Mouse (Mus musculus) left cerebral cortex, adult 8-10 months (tissue): ENCODE data around the gene Acer2. TPM values are rescaled to one million over a fixed set of nuclear protein-coding genes. Genes with fewer than 3 reads are reported as not detected.
A peak's percentile ranks its signal among the peaks of the same experiment; 100 is the strongest.
"Not testable (repeated sequence)": the region's sequence is repeated elsewhere in the genome, so short reads cannot be mapped to it uniquely, and the experiment has no call there.

Source experiments
- DNase-seq, 2 experiments: peaks; one replicate each; pipeline ENCODE4 v3.0.0; 2022; ENCODE audit warnings: low spot score in 2 of 2
- total RNA-seq, 4 experiments: library from RNA; stranded (reverse); gene quantifications; 2 replicates each; pipeline ENCODE4 v1.2.4; 2022

Acer2 gene
- 10 to 100 TPM in 2 of 4 experiments, 1 to 10 TPM in 2; 6.5 to 11.5 (median 9.3) TPM for total RNA-seq

DNA sequence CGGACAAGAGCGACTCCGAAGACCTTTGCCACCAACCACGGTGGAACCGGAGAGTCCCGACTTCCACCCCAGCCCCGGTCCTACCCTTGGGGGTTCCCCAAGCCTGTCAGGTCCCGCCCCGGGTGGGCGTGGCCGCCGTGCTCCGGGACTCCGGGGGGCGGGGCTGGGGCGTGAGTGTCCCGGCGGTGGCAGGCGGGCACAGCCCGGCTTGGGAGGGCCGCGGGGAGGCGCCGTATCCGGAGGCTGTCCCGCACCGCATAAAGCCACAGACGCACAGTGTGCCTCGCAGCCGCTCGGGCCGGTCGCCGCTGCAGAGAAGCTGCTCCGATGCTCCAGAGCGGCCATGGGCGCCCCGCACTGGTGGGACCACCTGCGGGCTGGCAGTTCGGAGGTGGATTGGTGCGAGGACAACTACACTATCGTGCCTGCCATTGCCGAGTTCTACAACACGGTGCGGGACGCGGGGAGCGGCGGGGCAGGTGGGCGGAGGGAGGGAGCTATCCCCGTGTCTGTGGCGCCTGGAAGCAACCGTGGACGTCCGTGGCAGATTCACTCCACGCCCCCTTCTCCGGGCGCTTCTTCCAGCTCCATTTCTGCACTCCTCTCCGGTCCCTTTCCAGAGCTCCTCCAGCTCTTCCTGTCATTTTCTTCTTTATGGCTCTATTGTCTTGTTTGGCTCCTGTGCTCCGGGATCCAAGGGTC lies at the start of gene Acer2:
TSS of gene Acer2 (plus strand) at position 251 of the 702 bp plus-strand sequence.
- peak; percentile 67 to 79 for DNase-seq

DNA sequence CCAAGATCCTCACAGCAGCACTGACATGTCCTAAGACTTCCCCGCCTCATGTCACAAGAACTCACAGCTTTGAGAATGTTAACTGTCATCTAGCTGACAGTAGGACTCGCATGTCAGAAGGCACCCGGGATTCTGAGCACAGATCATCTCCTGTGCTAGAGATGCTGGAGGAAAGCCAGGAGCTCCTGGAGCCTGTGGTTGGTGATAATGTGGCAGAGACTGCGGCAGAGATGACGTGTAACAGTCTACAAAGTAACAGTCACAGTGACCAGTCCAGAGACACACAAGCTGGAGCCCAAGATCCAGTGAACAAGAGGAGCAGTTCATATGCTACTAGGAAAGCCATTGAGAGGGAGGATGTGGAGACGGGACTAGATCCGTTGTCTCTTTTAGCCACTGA lies 49.1 kb upstream of the Acer2 start:
- no peak for DNase-seq

DNA sequence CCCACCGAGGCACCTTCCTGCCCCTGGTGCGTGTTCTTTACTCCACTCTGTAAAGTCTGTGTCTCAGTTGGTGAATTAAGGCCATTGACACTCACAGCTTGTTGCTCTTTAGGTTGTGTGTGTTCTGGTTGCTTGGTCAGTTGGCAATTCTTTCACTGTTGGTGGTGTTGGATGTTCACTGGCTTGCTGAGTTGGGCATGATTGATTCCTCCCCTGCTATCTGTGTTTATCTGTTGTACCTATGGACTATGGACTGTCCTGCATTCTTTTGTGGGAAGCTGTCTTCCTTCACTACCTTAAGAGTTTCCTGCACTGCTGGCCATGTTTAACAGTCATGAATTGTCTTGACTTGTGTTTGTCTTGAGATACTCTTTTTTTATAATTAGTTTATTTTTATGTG lies 42.3 kb upstream of the Acer2 start:
- no peak for DNase-seq

DNA sequence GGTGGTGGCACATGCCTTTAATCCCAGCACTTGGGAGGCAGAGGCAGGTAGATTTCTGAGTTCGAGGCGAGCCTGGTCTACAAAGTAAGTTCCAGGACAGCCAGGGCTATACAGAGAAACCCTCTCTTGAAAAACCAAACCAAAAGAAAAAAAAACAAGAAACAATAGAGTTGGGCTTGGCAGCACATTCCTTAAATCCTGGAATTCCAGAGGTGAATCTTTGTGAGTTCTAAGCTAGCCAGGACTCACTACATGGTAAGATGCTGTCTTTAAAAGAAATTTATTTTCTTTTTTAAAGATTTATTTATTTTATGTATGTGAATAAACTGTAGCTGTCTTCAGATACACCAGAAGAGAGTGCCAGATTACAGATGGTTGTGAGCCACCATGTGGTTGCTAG lies 33.1 kb upstream of the Acer2 start:
- not testable (repeated sequence) for DNase-seq

DNA sequence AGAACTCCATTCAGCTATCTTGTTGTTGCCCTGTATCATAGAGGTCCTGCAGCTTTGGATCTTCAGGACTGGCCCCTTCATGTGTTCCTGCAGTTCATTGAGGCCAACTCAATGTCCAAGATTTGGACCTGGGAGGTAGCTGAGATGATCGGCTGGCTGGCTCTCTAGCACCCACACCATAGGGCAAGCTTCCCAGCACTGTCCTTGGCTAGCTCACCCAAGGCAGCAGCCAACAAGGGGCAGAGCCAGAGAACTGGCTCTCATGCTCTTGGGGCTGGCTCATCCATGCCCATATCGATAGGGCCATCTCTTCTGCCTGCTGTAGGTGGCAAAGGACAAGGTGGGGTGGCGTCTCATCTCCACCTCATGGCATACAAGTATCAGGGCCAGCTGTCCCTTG lies 28.8 kb upstream of the Acer2 start:
- DNase-seq: no peak

DNA sequence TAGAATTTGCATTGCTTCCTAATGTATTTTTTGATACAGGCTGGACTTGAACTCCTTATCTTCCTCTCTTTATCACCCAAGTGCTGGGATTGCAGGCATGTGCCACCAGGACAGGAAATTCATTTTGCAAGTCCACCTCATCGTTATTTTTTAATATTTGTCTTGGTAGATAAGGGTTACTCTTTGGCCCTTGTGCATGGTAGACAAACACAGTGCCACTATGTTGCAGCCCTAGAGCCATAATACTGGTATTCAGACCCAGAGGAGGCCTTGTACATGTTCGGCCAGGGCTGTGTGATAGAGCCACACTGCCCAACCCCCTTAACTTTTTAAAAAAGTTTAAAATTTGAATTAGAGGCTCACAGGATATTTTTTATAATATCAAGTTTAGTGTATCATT lies 26.9 kb upstream of the Acer2 start:
- DNase-seq: no peak

DNA sequence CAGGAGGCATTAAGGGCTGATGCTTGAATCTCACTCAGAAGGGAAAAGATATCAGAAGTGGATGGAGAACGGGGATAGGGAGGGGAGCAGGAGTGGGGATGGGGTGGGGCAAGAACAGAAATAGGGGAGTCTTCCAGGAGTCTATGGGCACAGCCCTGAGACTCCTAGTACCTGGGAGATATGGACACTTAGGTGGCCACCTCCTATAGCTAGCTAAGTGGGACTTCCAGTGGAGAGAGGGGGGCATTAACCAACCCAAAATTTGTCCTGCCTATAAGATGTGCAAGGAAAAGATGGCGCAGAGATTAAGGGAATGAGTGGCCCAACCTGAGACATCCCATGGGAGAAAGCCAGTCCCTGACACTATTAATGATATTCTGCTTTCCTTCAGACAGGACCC lies 22.9 kb upstream of the Acer2 start:
- DNase-seq: no peak

DNA sequence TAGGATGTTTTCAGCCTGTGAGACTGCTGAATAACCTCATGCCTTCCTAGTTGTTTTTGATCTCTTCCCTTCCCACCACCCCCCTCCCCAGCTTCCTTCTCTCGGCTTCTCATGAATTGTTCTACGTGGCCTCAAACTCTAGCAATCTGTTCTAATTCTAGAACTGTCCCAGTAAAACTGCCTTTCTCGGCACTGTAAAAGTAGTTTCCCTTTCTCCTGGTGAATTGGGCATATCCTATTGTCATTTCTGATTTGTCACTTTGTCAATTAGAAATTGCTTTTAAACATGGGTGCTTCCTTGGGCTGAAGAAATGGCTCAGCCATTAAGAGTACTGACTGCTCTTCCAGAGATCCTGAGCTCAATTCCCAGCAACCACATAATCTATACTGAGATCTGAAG lies 22.2 kb upstream of the Acer2 start:
- DNase-seq: no peak

DNA sequence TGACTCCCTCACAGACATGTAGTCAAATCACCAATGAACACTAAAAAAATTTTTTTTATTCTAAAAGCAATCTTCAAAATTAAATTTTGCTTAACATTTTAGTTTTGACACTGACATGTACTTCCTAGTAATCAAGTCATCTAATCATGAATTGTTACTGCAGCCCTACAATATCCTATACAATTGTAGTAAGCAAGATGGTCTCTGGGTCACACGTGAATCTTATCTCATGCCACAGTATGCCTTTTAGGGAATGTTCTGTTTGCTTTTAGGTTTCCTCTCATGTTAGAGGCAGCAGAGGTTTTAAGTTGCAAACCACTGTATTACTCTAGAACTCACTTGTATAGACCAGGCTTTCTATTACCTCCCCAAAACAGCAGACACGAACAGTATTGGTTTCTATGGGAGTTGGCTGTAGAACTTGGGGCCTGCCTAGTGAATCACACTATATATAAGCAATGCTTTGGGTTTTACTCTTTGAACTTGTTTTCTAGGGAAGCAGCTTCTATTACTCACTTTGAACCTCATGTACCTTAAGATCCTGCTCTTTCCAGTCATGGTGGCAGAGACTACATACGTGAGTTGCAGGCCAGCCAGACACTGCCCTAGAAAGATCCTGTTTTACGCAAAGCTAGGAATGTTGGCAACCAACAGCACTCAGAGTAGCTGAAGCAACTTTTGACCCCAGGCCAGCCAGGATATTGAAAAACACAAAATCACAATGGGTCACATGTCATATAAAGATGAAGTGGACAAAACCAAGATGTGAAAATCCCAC lies 21.2 kb upstream of the Acer2 start:
- DNase-seq: no peak

DNA sequence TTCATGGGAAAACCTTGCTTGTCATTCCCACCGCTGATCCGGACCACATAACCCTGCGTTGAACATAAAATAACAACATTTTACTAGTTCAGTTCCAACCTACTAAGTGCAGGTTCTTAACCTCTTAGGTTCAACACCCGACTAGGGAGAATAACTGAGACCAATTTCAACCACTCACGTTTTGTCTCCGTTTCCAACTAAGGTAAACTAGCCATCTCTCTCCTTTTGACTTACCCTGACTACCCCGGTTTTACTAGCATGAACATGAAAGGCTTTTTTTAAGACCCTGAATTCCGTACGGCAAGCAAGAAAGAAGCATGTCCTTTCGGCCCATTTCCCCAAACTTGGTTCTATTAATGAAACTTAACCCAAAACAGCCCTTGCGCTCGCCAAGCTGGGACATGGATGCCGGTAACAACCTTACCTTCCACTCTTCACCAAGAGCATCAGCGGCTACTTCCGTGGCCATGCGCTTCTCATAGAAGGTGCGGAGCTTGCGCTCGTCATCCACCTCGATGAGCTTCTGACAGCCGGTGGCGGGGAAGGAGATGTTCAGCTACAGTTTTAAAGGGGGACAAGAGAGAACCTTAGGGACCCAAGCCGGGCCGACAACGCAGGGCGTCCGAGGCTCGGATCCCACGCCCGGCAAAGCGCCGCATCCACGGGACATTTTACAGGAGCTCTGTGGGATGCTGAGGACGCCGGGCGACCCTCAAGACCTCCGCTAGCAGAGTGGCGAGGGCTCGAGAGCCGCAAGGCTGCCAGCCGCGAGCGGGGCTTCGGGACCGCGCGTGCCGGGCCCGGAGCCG lies 17.7 kb upstream of the Acer2 start:
- no peak for DNase-seq

DNA sequence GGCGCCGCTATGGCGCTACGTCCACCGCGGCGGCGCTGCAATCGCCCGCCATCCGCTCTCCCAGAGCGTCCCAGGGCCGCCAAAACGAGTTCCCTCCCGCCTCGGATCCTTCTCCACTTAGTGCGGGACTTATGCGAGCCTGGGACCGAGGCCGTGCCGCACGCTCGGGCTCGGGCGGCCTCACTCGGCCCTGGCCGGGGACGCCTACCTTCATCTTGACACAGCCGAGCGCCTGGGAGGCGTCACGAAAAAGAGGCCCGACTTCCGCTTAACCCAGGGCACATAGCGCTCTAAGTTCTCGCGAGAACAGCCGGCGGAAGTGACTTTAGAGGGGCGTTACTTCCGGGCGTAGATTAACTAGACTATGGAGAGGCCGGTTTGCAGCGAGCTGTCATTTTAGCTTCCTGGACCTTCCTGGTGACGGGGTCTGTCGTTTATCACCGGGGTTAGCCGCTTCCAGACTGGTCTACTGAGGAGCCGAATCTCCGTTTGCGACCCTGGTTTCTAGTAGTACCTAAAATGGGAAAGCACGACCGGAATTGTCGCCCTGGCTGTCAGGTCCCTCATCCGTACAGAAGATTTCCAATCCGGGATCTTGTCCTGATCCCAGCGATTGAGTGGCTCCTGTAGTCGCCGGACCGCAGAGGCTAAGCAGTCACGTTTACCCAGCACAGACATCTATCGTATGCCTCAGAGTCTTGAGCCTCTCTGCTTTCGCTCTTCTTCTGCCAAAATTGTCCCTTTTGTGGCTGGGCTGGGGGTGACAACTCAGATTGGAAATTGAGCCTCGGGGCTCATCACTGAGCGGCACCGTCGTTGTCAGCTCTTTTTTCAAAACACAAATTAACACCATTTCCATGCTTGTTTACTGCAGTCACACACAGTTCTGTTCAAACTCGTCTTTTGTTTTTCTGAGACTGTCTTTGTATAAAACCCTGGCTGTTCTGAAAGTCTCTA lies 16.8 kb upstream of the Acer2 start, which contains the start of gene Rps6:
TSS of gene Rps6 (minus strand) at position 300 of the 957 bp plus-strand sequence.
- peak; percentile 95 to 96 for DNase-seq

DNA sequence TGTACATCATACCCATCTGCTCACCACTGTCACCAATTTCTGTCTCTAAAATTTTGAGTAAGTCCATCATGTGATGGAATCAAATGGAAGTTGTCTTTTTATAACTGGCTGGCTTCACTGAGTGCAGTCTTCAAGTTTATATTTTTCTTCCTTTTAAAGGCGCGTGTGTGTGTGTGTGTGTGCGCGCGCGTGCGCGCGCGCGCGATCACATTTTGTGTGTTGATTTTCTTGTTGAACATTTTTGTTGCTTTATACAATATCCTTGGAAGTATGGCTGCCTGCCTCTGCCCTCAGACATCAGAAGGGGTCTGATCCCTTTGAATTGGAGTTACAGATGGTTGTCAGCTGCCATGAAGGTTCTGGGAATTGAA lies 16.1 kb upstream of the Acer2 start:
- no peak for DNase-seq

DNA sequence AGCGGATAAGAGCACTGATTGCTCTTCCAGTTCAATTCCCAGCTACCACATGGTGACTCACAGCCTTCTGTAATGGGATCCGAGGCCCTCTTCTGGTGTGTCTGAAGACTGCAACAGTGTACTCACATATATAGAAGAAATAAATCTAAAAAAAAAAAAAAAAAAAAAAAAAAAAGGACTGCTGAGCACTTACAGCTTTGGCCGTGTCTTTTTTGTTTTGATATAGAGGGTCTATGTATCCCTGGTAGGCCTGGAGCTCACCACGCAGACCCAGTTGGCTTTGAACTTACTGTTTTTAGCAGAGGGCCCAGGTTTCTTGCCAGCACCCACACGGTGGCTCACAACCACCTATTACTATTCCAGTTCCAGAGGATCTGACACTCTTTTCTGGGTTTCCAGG lies 10.1 kb upstream of the Acer2 start:
- no peak for DNase-seq

DNA sequence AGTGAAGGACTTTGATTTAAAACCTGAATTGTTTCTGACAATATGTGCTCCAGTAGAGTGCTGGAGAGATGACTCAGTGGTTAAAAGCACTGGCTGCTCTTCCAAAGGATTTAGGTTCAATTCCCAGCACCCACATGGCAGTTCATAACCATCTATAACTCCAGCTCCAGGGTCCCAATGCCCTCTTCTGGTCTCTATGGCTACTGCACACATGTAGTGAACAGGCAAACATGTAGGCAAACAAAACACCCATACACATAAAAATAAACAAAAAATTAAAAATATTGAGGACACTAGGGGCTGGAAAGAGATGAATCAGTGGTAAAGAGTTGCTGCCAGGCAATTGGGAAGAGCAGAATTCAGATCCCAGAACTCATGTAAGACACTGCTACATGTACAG lies 2.2 kb upstream of the Acer2 start:
- DNase-seq: no peak

DNA sequence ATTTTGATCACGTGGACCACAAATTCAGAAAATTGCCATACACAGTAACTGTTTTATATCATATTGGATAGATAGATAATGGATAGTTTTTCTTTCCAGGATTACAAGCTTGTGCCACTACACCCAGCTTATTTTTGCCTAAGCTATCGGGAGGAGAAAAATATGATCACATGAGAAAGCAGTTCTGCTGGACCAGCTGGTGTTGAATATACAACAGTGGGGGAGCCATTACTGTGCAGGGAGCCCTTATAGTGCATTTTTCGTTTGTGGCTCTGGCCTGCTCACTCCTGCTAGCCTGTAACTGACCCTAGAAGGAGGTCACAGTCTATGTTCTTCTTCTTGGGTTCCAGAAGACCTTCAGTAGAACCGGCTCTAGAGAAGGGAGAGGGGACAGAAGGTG lies 1.1 kb upstream of the Acer2 start:
- DNase-seq: no peak

DNA sequence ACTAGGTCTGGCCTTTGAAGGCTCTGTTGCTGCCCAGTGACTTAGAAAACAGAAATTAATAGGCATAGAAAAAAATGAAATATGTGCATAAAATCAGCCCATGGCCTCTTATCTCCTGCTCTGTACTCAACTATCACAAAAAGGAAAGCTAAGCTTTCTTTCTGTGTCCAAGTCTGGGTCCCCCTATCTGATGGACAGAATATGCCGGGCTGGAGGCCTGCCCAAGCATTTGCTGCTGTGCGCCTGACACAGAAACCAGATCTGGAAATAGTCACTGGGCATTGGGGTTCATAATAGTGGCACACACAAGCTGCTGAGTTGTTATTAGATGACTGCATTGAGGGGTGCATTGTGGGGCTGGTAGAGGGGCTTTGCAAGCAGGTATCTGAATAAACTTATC lies 5.3 kb downstream of the Acer2 start:
- no peak for DNase-seq

DNA sequence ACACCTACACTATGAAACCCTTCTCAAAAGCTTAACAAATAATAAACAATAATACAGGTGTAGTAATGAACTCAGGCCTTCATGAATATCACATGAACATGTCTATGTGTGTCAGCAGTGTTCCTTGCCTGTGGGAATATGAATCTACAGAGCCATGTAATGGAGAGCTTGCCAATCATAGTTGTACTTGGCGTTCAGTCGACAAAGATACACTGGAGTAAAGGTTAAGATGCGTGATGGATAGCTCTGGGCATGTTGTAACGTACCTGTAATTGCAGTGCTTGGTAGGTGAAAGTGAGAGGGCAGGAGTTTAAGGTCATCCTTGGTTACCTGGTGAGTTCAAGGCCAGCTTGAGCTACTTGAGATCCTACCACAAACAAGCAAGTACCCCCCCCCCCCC lies 7.0 kb downstream of the Acer2 start:
- no peak for DNase-seq

DNA sequence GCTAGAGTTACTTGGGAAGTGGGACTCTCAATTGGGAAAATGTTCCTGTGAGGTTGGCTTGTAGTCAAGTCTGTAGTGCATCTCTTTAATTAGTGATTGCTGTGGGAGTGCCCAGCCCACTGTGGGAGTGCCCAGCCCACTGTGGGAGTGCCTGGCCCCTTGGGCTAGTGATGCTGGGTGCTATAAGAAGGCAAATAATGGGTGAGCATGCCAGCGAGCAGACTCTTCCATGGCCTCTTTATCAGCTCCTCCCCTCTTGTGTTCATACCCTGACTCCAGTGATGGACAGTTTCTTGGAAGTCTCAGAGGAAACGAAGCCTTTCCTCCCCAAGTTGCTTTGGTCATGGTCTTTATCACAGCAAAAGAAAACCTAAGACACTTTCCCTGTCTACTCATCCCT lies 8.2 kb downstream of the Acer2 start:
- no peak for DNase-seq

DNA sequence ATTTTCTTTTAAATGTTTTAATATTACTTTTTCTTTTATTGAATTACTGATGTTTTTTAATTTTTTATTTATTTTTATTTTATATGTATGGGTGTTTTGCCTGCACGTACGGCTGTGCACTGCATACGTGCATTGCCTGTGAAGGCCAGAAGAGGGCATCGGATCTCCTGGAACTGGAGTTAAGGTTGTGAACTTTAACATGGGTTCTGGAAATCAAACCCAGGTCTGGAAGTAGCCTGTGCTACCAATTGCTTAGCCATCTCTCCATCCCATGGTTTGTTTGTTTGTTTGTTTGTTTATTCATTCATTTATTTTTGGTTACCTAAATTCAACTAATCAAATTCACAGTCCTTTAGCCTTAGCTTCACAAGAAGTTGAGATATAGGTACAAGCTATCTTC lies 10.7 kb downstream of the Acer2 start:
- no peak for DNase-seq

DNA sequence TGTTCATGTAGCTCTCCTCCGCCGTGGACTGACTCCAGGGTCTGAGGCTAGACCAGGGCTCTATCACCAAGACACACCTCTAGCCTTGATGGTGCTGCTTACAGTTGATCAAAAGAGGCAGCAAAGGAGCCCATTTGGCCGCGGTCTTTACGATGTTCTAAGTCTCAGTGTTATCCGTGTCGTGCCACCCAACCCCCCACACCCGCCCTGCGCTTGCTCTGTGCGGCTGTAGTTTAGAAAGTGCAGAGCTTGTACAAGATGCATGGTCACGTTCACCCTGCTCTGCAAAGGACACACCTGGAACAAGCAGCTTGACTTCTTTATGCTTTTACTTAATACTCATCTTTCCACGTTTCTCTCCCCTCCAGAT lies 11.6 kb downstream of the Acer2 start:
- no peak for DNase-seq
